Mouse (Mus musculus) small intestine, adult 2 months (tissue): Measurements from ENCODE around the gene Tbl1x. TPM values are rescaled to one million over a fixed set of nuclear protein-coding genes. Genes with fewer than 3 reads are reported as not detected.

ENCODE experiments used
- H3K27ac ChIP-seq: fragments of 200-500 bp; 2 replicates; pipeline ENCODE4 v1.5.1; 2012; ENCODE audit warnings: low read depth, low read length, control low read depth, inconsistent platforms; ENCODE audit not compliant: insufficient read depth
- H3K27me3 ChIP-seq: fragments of 200-500 bp; 2 replicates; pipeline ENCODE4 v1.6.1; 2012; ENCODE audit warnings: mild to moderate bottlenecking, moderate library complexity, low read length, inconsistent platforms; ENCODE audit not compliant: control insufficient read depth, insufficient read depth
- H3K36me3 ChIP-seq: fragments of 200-500 bp; 2 replicates; pipeline ENCODE4 v1.6.1; 2012; ENCODE audit warnings: mild to moderate bottlenecking, low read length, control low read depth, inconsistent platforms; ENCODE audit not compliant: control insufficient read depth, insufficient read depth
- H3K4me1 ChIP-seq: fragments of 200-500 bp; 2 replicates; pipeline ENCODE4 v1.6.1; 2012; ENCODE audit warnings: low read length, inconsistent platforms, mixed read lengths; ENCODE audit not compliant: control insufficient read depth, insufficient read depth, insufficient read length
- H3K4me3 ChIP-seq: fragments of 200-500 bp; 2 replicates; pipeline ENCODE4 v1.5.1; 2012; ENCODE audit warnings: low read depth, mild to moderate bottlenecking, control low read depth, inconsistent platforms, low read length, moderate library complexity
- CTCF ChIP-seq: fragments of 200-500 bp; IDR thresholded peaks from 2 replicates; pipeline ENCODE4 v1.5.1; 2012; ENCODE audit warnings: low read depth, mild to moderate bottlenecking, control low read depth, inconsistent platforms, low read length, moderate library complexity, mixed read lengths; ENCODE audit not compliant: insufficient replicate concordance, insufficient read length; ENCODE audit errors: extremely low read depth
- POLR2A ChIP-seq: fragments of 200-500 bp; IDR thresholded peaks from 2 replicates; pipeline ENCODE4 v1.6.1; 2012; ENCODE audit warnings: low read depth, mild to moderate bottlenecking, control low read depth, inconsistent platforms, low read length, moderate library complexity
- WGBS: fragments of 180-500 bp; shearing (Covaris S2); methylation state at CpG from one replicate; pipeline ENCODE4 v1.1.7; 2018; 5-methylcytosine and 5-hydroxymethylcytosine counted together
- polyA plus RNA-seq: library from polyadenylated mRNA; depleted of rRNA; stranded (reverse); fragments of >200 nt; gene quantifications from 2 replicates; pipeline ENCODE4 v1.2.3, GENCODE M21; 2012

The Tbl1x gene
- polyA plus RNA-seq, 1 experiment: 6.4 TPM

GRCm38 (mm10) chrX:77666911-77667310 is 156.1 kb downstream of the Tbl1x start:
- H3K4me3 ChIP-seq: no peak overlapping the region
- H3K27ac ChIP-seq: no peak overlapping the region
- no peaks in the 10 kb centered on the region for H3K4me1 ChIP-seq
- TF ChIP-seq CTCF: no peak
- H3K27me3 ChIP-seq: no peaks in the 10 kb centered on the region
- no peaks in the 10 kb centered on the region for H3K36me3 ChIP-seq
- WGBS: 20% methylated on average over 1 of the region's 1 CpGs

GRCm38 (mm10) chrX:77667441-77667840 is 156.6 kb downstream of the Tbl1x start:
- Histone ChIP-seq H3K36me3 (no peaks in the 10 kb centered on the region), H3K27ac (no peak overlapping the region), H3K27me3 (no peaks in the 10 kb centered on the region), H3K4me3 (no peak overlapping the region), H3K4me1 (no peaks in the 10 kb centered on the region)
- TF ChIP-seq POLR2A (no peak), CTCF (no peak)

GRCm38 (mm10) chrX:77669779-77670550 is 159.2 kb downstream of the Tbl1x start:
- H3K27ac ChIP-seq: no peak overlapping the region
- H3K4me3 ChIP-seq: no peak overlapping the region
- no peaks in the 10 kb centered on the region for H3K4me1 ChIP-seq
- no peaks in the 10 kb centered on the region for H3K36me3 ChIP-seq
- WGBS: 43% methylated on average over 3 of the region's 3 CpGs
- H3K27me3 ChIP-seq: no peaks in the 10 kb centered on the region
- TF ChIP-seq CTCF (no peak), POLR2A (no peak)
